Mouse (Mus musculus): ENCODE measurements at regions not wholly inside any gene's neighbourhood (a gene's known extent, or its start where the extent isn't known, plus 50 kb on each side); places are given as distances from the start of the nearest gene placed in this dataset.
A peak's percentile ranks its signal among the peaks of the same experiment; 100 is the strongest.

- peak; percentile 1 for DNase-seq (ENCODE audit: low spot score)
Observed at GRCm38 (mm10) chr13:18063677-18064076, 70.5 kb upstream of the Yae1d1 start.

- no peak for DNase-seq (ENCODE audit: low spot score)
Observed at GRCm38 (mm10) chr13:18060265-18060664, 67.1 kb upstream of the Yae1d1 start.

GRCm38 (mm10) chr13:18057231-18057912, 64.2 kb upstream of the Yae1d1 start:
- DNase-seq (ENCODE audit: low spot score): peak; percentile 36

- DNase-seq (ENCODE audit: low spot score): no peak
Observed at GRCm38 (mm10) chr13:18056816-18057215, 63.7 kb upstream of the Yae1d1 start.

- no peak for DNase-seq (ENCODE audit: low spot score)
Observed at GRCm38 (mm10) chr13:18043154-18043553, 50.0 kb upstream of the Yae1d1 start.
